Mouse (Mus musculus) left cerebral cortex, postnatal 14 days (tissue): ENCODE measurements around the gene Gnaz. TPM values are rescaled to one million over a fixed set of nuclear protein-coding genes. Genes with fewer than 3 reads are reported as not detected.

Experiments
- DNase-seq, 2 experiments: peaks; one replicate each; pipeline ENCODE4 v3.0.0; 2021 to 2022; ENCODE audit warnings: low spot score in 2 of 2, mixed read lengths in 1 of 2
- intact Hi-C: fragments of 180-260 bp; cut with DNase I; formaldehyde crosslinking; loops from one replicate; pipeline ENCODE4 v1.15.1; 2025
- total RNA-seq, 2 experiments: library from RNA; stranded (reverse); gene quantifications; 2 replicates each; pipeline ENCODE4 v1.2.3; 2021

The Gnaz gene
- total RNA-seq, 2 experiments from 2014 or later: 159 to 164 TPM

DNA sequence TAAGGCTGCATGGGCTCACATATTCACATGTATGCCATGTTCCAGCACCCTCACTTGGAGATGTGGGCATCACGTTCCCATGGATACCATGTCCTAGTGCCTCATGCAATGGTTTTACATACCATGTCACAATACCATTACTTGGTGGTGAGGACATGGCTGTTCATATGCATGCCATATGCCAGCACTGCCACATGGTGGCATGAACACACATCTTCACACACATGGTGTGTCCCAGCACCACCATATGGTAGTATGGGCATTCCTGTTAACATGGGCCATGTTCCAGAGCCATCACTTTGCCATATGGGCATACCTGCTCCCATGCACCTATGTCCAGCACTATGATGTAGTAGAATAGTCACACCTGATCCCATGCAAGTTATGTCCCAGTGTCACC, 26.2 kb upstream of the Gnaz start:
- DNase-seq: no peak
- intact Hi-C loops: no loop called here

- peak; percentile 58 to 62 for DNase-seq
Observed at GRCm38 (mm10) chr10:74952830-74953443, 14.0 kb upstream of the Gnaz start.

DNA sequence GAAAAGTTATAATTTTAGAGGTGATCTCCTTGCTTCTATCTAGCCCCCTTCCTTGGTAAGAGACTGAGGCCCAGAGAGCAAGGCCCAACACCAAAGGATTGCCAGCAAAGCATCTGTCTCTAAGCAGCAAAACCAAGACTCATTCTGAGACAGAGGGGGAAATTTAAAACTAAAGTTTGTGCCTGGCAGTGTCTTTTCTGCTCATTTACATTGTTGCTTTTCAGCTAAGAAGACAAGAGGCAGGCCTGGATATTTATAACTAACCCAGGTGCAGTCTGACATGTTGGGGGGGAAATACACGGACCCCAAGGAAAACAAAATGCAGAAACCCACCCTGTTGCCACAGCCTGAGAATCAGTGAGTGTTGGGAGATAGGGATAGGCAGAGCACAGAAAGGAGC, 2.6 kb upstream of the Gnaz start:
- intact Hi-C loops: no loop called here
- no peak for DNase-seq

More at GRCm38 (mm10) chr10:74952830-74953443, 14.0 kb upstream of the Gnaz start:
- intact Hi-C loops: no loop called here

GRCm38 (mm10) chr10:74967651-74968267, 782 bp downstream of the Gnaz start:
- intact Hi-C loops: loop anchor here (5.0 kb wide), 1 partner anchor 55 kb away; no protein-coding TSS in a partner anchor
- DNase-seq: no peak

DNA sequence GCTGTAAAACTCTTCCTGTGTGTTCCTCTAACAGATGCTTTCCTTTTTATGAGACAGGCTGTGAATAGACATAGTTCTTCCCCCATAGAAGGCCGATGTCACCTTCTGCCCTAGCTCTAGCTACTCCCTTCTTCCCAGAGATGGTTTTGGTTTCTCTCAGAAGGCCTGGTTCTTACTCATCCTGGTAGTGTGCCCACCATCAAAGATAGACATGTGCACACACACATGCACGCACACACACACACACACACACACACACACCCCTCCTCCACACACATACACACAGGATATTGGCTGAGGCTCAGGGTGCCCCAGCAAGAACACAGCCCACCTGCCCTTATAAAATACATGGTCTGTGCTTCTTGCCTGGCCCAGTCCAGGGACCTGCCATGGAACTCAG, 2.3 kb downstream of the Gnaz start:
- DNase-seq: no peak
- intact Hi-C loops: loop anchor here (5.0 kb wide), 1 partner anchor 53 kb away; no protein-coding TSS in a partner anchor

- no peak for DNase-seq
Observed at GRCm38 (mm10) chr10:74973026-74973425, 6.0 kb downstream of the Gnaz start.

DNA sequence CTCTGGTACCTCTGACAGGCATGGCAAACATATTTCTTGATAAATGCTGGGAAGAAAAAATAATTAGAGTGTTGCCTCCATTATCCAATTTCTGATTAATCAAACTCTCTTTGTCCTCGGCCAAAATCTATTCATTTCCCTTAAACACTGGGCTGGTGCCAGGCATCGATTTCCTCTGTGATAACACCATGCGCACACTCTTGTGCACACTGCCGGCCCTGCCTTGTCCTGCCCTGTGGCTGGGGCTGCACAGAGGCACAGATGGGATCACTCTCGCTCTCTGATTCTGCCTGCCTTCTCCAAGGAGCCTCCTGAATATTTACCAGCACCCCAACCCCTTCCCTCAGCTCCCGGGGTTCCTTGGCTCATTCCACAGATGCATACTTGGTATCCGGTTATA, 8.6 kb downstream of the Gnaz start:
- intact Hi-C loops: no loop called here
- no peak for DNase-seq

More at GRCm38 (mm10) chr10:74973026-74973425, 6.0 kb downstream of the Gnaz start:
- intact Hi-C loops: no loop called here

GRCm38 (mm10) chr10:74976429-74976828, 9.5 kb downstream of the Gnaz start:
- DNase-seq: no peak
- intact Hi-C loops: no loop called here

- intact Hi-C loops: no loop called here
Observed at GRCm38 (mm10) chr10:74978056-74978455, 11.1 kb downstream of the Gnaz start.

GRCm38 (mm10) chr10:74981159-74981558, 14.2 kb downstream of the Gnaz start:
- no peak for DNase-seq
- intact Hi-C loops: no loop called here

More at GRCm38 (mm10) chr10:74978056-74978455, 11.1 kb downstream of the Gnaz start:
- DNase-seq: no peak

GRCm38 (mm10) chr10:74983176-74983575, 16.2 kb downstream of the Gnaz start:
- DNase-seq: no peak
- intact Hi-C loops: no loop called here

DNA sequence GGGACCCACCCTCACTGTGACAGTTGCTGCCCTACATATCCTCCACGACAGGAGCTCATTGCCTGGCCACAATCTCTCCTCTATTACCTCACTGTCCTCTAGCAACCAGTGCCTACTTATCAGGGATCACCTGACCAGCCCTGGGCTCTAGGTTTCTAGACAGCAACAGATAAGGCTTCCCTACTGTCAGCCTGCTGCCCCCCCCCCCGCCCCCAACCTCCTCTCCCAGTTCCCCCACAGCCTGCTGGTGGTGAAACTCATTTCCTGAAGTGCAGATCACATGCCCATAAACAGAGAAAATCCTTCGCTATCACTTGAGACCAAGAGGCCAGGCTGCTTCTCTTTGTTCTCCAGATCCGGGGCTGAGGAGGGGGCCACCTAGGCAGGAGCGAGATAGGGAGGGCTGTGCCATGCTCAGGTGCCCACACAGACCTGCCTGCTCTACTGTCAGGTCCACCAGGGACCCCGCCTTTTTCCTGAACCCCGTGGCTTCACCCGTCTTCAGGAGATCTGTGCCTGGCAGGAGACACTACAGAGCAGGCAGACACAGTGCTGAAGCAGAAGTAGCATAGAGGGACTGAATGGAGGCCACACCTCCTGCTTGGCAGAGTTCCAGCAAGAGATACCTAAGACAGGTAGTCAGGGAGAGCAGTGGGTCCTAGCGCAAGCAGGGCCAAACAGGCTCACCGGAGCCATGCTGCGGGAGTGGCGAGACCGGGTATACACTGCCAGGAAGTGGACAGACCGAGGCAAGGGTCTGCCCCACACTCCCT, 20.9 kb downstream of the Gnaz start:
- no peak for DNase-seq
- intact Hi-C loops: no loop called here

DNA sequence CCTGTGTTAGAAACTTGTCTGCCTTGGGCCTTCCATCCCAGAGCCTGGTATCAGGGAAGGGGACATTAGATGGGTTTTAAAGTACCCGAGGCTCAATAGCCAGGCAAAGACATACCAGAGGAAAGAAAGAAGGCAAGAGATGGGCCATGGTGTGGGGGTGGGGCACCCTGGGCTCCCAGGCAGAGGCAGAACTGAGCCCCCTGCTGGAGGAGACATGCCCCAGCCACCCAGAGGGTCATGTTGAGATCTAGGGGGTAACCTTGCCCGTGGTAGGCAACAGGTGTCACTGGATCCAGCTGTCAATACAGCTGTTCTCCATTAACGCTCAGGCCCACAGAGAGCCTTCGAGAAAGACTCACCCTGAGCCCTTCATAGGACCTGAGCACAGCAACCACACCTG, 22.8 kb downstream of the Gnaz start:
- intact Hi-C loops: no loop called here
- DNase-seq: no peak

GRCm38 (mm10) chr10:74990584-74991322, 23.8 kb downstream of the Gnaz start:
- no peak for DNase-seq

GRCm38 (mm10) chr10:74994863-74995262, 27.9 kb downstream of the Gnaz start:
- no peak for DNase-seq
- intact Hi-C loops: no loop called here

More at GRCm38 (mm10) chr10:74990584-74991322, 23.8 kb downstream of the Gnaz start:
- intact Hi-C loops: no loop called here

DNA sequence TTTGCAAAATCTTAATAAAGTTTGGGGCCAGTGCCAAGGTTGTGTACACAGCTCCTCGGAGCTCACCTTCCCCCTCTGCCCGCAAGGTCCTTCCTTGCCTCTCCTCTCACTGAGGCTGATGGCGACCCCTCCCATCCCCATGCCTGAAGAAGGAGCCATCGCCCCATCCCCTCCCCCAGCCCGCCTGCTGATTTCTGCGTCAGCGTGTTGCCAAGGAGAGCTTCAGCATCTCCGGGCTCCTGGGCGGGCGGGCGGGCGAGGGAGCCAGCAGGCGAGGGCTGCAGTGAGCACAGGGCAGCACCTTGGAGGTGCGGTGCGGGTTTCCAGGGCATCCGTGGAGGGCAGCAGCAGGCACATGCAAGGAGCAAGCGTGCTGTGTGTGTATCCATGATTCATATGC, 28.4 kb downstream of the Gnaz start:
- peak; percentile 33 to 63 for DNase-seq

GRCm38 (mm10) chr10:75001391-75001790, 34.4 kb downstream of the Gnaz start:
- intact Hi-C loops: no loop called here
- no peak for DNase-seq

More for the DNA sequence above, 28.4 kb downstream of the Gnaz start:
- intact Hi-C loops: no loop called here

GRCm38 (mm10) chr10:75004067-75004466, 37.1 kb downstream of the Gnaz start:
- no peak for DNase-seq
- intact Hi-C loops: no loop called here

DNA sequence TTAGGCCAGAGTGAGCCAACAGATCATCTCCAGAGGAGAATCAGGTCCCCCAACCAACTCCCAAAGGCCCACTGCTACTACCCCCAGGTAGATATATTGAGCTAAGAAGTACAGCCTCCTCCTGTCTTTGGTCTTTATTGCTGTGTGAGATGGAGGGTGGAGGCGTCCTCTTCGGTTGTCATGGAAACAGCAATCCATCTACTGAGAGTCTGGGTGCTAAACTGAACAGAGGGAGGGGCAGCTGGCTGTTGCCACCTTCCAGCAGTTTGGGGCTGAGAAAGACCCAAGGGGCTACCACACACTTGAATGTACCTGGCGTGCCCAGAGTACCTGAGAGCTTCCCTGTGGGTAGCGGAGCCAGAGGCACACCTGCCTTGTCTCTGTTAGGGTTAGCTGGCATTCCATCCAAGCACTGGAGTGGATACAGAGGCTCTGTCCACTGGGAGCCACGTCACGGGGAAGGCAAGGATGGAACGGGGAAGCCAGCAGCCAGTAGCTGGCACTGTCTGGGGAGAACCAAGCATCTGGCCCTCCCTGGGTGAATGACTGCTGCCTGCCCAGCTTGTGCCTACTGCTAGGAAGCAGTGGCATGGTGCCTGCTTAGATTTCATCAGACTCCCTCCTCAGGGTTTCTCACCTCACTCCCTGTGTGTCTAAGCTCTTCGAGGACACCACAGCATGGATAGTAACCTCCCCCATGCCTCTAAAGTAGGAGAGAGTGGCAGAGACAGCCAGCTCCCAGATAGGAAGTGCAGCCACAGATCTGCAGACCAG, 40.1 kb downstream of the Gnaz start:
- intact Hi-C loops: no loop called here
- DNase-seq: peak; percentile 75 to 92
